Mouse (Mus musculus): ENCODE results near the gene Olfr1263. TPM values are rescaled to one million over a fixed set of nuclear protein-coding genes. Genes with fewer than 3 reads are reported as not detected.

Olfr1263 gene
- not detected in 2 replicates for polyA plus RNA-seq (2021; fragmentation: Nextera tagmentation)
- long read RNA-seq, experiment 1, result 0 reads
- long read RNA-seq, experiment 2, result 0 reads

GRCm38 (mm10) chr2:90011831-90012230 is at the start of gene Olfr1263:
TSS of gene Olfr1263 (plus strand) at chr2:90012131.

GRCm38 (mm10) chr2:89974184-89974583 is 37.7 kb upstream of the Olfr1263 start, which contains the start of gene Olfr1260:
TSS of gene Olfr1260 (plus strand) at chr2:89974340.

GRCm38 (mm10) chr2:89990921-89991320 is 21.0 kb upstream of the Olfr1263 start, which contains the start of gene Olfr1261:
TSS of gene Olfr1261 (plus strand) at chr2:89991221.

GRCm38 (mm10) chr2:89999845-90000244 is 12.1 kb upstream of the Olfr1263 start, which contains the start of gene Olfr1262:
TSS of gene Olfr1262 (plus strand) at chr2:90000145.

GRCm38 (mm10) chr2:90025477-90025876 is 13.5 kb downstream of the Olfr1263 start, which contains the start of gene Olfr1264:
TSS of gene Olfr1264 (minus strand) at chr2:90025577.

GRCm38 (mm10) chr2:90035037-90035436 is 23.1 kb downstream of the Olfr1263 start, which contains the start of gene Olfr1265:
TSS of gene Olfr1265 (plus strand) at chr2:90035337.

GRCm38 (mm10) chr2:90063494-90063893 is 51.6 kb downstream of the Olfr1263 start, which contains the start of gene Olfr140:
TSS of gene Olfr140 (minus strand) at chr2:90063594.

Other genes with a start within 250 kb of the Olfr1263 start
- not detected in 2 replicates for gene Olfr1254, start 218.5 kb upstream of the Olfr1263 start, polyA plus RNA-seq (2021; fragmentation: Nextera tagmentation)
- not detected in 2 replicates for gene Olfr1255, start 200.1 kb upstream of the Olfr1263 start, polyA plus RNA-seq (2021; fragmentation: Nextera tagmentation)
- not detected in 2 replicates for gene Olfr1256, start 170.6 kb upstream of the Olfr1263 start, polyA plus RNA-seq (2021; fragmentation: Nextera tagmentation)
- gene Olfr48, start 163.9 kb upstream of the Olfr1263 start, polyA plus RNA-seq (2021; fragmentation: Nextera tagmentation), result not detected in 2 replicates
- not detected in 2 replicates for gene Olfr1257, start 133.7 kb upstream of the Olfr1263 start, polyA plus RNA-seq (2021; fragmentation: Nextera tagmentation)
- gene Olfr1258, start 84.8 kb upstream of the Olfr1263 start, polyA plus RNA-seq (2021; fragmentation: Nextera tagmentation), result not detected in 2 replicates
- gene Olfr1259, start 63.5 kb upstream of the Olfr1263 start, polyA plus RNA-seq (2021; fragmentation: Nextera tagmentation), result not detected in 2 replicates
- not detected in 2 replicates for gene Olfr1260, start 37.8 kb upstream of the Olfr1263 start, polyA plus RNA-seq (2021; fragmentation: Nextera tagmentation)
- not detected in 2 replicates for gene Olfr1261, start 20.9 kb upstream of the Olfr1263 start, polyA plus RNA-seq (2021; fragmentation: Nextera tagmentation)
- gene Olfr1262, start 12.0 kb upstream of the Olfr1263 start, polyA plus RNA-seq (2021; fragmentation: Nextera tagmentation), result not detected in 2 replicates
- gene Olfr1264, start 13.4 kb downstream of the Olfr1263 start, polyA plus RNA-seq (2021; fragmentation: Nextera tagmentation), result not detected in 2 replicates
- not detected in 2 replicates for gene Olfr1265, start 23.2 kb downstream of the Olfr1263 start, polyA plus RNA-seq (2021; fragmentation: Nextera tagmentation)
- gene Olfr140, start 51.5 kb downstream of the Olfr1263 start, polyA plus RNA-seq (2021; fragmentation: Nextera tagmentation), result not detected in 2 replicates
- not detected in 2 replicates for gene Olfr1269, start 109.3 kb downstream of the Olfr1263 start, polyA plus RNA-seq (2021; fragmentation: Nextera tagmentation)
- gene Olfr32, start 130.2 kb downstream of the Olfr1263 start, polyA plus RNA-seq (2021; fragmentation: Nextera tagmentation), result not detected in 2 replicates
- not detected in 2 replicates for gene Olfr1270, start 141.0 kb downstream of the Olfr1263 start, polyA plus RNA-seq (2021; fragmentation: Nextera tagmentation)
- not detected in 2 replicates for gene Olfr1506, start 212.4 kb downstream of the Olfr1263 start, polyA plus RNA-seq (2021; fragmentation: Nextera tagmentation)
- gene Olfr142, start 245.5 kb downstream of the Olfr1263 start, polyA plus RNA-seq (2021; fragmentation: Nextera tagmentation), result not detected in 2 replicates

All from layer of hippocampus, adult 6 months (tissue).